Mouse (Mus musculus) liver, embryonic 16.5 days (tissue): ENCODE data around the gene Mrps2. TPM values are rescaled to one million over a fixed set of nuclear protein-coding genes. Genes with fewer than 3 reads are reported as not detected.
"Not testable (repeated sequence)": the region's sequence is repeated elsewhere in the genome, so short reads cannot be mapped to it uniquely, and the experiment has no call there.

Source experiments
- ATAC-seq: fragments of 200-750 bp; cut with Nextera tagmentation; 2 replicates; pipeline ENCODE4 v1.8.0; 2017; ENCODE audit warnings: low read depth, mild to moderate bottlenecking, moderate number of reproducible peaks, moderate library complexity
- H3K27ac ChIP-seq: fragments of 300-500 bp; sonication (generic); 2 replicates; pipeline ENCODE4 v1.5.1; 2014; ENCODE audit warnings: mild to moderate bottlenecking, low read length
- H3K27me3 ChIP-seq: fragments of 300-500 bp; sonication (generic); 2 replicates; pipeline ENCODE4 v1.6.1; 2014; ENCODE audit warnings: low read depth, low read length, mixed read lengths; ENCODE audit not compliant: control insufficient read depth, insufficient read depth
- H3K36me3 ChIP-seq: fragments of 300-500 bp; sonication (generic); 2 replicates; pipeline ENCODE4 v1.6.1; 2014; ENCODE audit warnings: mild to moderate bottlenecking; ENCODE audit not compliant: control insufficient read depth, insufficient read depth
- H3K4me1 ChIP-seq: fragments of 300-500 bp; sonication (generic); 2 replicates; pipeline ENCODE4 v1.6.1; 2014; ENCODE audit warnings: low read depth, low read length, mixed read lengths; ENCODE audit not compliant: control insufficient read depth
- H3K4me2 ChIP-seq: fragments of 300-500 bp; sonication (generic); 2 replicates; pipeline ENCODE4 v1.6.1; 2014; ENCODE audit warnings: low read depth, low read length, mixed read lengths
- H3K4me3 ChIP-seq: fragments of 300-500 bp; sonication (generic); 2 replicates; pipeline ENCODE4 v1.5.1; 2014; ENCODE audit warnings: low read depth, mild to moderate bottlenecking, low read length
- H3K9ac ChIP-seq: fragments of 300-500 bp; sonication (generic); 2 replicates; pipeline ENCODE4 v1.6.1; 2014; ENCODE audit warnings: low read depth, low read length
- H3K9me3 ChIP-seq: fragments of 300-500 bp; sonication (generic); replicated peaks from 2 replicates; pipeline ENCODE4 v1.6.1; 2016; ENCODE audit warnings: low read length; ENCODE audit not compliant: control insufficient read depth
- WGBS: fragments of 180-500 bp; shearing (Covaris S2); extraction: QIAGEN DNeasy Blood & Tissue Kit; methylation state at CpG from one replicate; pipeline ENCODE4 v1.1.7; 2014; ENCODE audit not compliant: insufficient replicate concordance; 5-methylcytosine and 5-hydroxymethylcytosine counted together
- polyA plus RNA-seq: library from polyadenylated mRNA; unstranded; fragments of >200 nt; fragmentation: Nextera tagmentation; extraction: Ambion mirVana; gene quantifications from 2 replicates; pipeline ENCODE4 v1.2.1, GENCODE M21; 2015

The Mrps2 gene
- polyA plus RNA-seq, 1 experiment from 2014 or later: 22.3 TPM

DNA sequence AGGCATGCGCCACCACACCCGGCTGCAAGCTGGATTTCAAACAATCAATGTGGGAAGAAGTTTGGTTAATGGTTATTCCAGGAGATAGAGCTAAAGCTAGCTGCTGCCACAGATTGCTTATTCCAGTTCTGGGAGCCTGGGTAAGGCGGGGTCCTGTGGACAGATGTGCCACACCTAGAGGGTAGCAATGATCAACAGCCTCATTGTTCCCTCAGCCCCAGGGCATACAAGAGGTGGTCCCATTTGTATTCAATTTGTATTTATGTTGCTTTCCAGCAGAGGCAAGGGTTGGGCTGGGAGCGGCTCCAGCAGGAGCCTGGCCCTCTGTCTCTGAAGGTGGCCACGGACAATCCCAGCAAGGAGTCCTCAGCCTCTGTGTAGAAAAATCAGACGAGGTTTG is 38.4 kb downstream of the Mrps2 start:
- H3K27ac ChIP-seq: no peak overlapping the region
- 62% methylated on average over 6 of the region's 6 CpGs for WGBS

DNA sequence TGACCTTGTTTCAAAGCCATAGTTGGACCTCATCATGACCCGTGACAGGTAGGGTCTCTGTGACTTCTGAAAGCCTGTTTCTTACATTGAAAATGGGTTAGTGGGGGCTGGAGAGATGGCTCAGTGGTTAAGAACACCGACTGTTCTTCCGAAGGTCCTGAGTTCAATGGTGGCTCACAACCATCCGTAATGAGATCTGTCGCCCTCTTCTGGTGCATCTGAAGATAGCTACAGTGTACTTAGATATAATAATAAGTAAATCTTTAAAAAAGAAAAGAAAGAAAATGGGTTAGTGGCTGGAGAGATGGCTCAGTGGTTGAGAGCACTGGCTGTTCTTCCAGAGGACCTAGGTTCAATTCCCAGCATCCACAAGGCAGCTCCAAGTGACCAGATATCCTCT is 43.7 kb downstream of the Mrps2 start:
- 33% methylated on average over 5 of the region's 5 CpGs for WGBS
- H3K27ac ChIP-seq: not testable (repeated sequence)

More for the DNA sequence above, 38.4 kb downstream of the Mrps2 start:
- H3K9ac ChIP-seq: no peak overlapping the region
- no peaks in the 10 kb centered on the region for H3K36me3 ChIP-seq
- ATAC-seq: no peak
- no peaks in the 10 kb centered on the region for H3K9me3 ChIP-seq
- H3K4me3 ChIP-seq: no peak overlapping the region
- no peaks in the 10 kb centered on the region; the same call in 1 of the 2 replicates for H3K27me3 ChIP-seq
- no peak overlapping the region for H3K4me2 ChIP-seq
- H3K4me1 ChIP-seq: no peaks in the 10 kb centered on the region

DNA sequence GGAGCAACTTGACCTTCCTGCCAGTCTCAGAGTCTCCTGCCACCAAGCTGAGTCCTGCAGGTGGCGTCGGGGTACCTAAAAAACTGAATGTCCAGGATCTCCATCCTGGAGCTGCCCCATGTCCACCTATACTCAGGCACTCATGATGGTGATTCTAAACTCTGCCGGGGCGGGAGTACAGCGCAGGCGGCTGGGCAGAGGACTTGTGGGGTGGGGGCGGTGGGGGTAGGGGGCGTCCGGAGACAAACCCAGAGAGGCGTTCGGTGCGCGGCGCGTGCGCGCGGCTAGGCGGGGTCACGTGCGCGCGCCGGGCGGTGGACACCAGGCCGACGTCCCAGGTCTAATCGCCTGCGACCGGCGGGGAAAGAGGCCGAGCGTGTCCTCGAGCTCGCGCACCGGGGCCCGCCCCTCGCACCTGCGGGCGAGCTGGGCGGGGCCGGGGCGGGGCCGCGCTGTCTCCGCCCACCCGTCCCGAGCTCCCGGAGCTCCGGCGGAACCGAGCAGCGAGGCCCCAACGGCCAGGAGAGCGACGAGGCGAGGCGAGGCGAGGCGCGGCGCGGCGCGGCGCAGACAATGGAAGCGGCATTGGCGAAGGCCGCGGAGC is 45.0 kb downstream of the Mrps2 start, which contains the start of gene Ralgds:
Gene Ralgds (plus strand): TSS at position 328 of the 604 bp plus-strand sequence.
- ATAC-seq: peak; percentile 58
- no peaks in the 10 kb centered on the region for H3K36me3 ChIP-seq
- H3K9ac ChIP-seq: peak within 1 kb of the TSS; percentile 30; the same call in 1 of the 2 replicates
- under 1% methylated on average over 57 of the region's 71 CpGs for WGBS
- H3K9me3 ChIP-seq: no peaks in the 10 kb centered on the region
- H3K4me1 ChIP-seq: peaks cover 5% of the 10 kb centered on the region; the same call in 1 of the 2 replicates
- no peak within 1 kb of the TSS for H3K27ac ChIP-seq
- H3K4me2 ChIP-seq: peak within 1 kb of the TSS; percentile 78
- H3K27me3 ChIP-seq: peaks cover 25% of the 10 kb centered on the region
- peak within 1 kb of the TSS; percentile 52 for H3K4me3 ChIP-seq

More for the DNA sequence above, 43.7 kb downstream of the Mrps2 start:
- H3K4me3 ChIP-seq, H3K36me3 ChIP-seq, H3K4me1 ChIP-seq, H3K4me2 ChIP-seq, H3K9ac ChIP-seq, ATAC-seq, H3K9me3 ChIP-seq: not testable (repeated sequence)
- peaks cover 25% of the 10 kb centered on the region for H3K27me3 ChIP-seq

DNA sequence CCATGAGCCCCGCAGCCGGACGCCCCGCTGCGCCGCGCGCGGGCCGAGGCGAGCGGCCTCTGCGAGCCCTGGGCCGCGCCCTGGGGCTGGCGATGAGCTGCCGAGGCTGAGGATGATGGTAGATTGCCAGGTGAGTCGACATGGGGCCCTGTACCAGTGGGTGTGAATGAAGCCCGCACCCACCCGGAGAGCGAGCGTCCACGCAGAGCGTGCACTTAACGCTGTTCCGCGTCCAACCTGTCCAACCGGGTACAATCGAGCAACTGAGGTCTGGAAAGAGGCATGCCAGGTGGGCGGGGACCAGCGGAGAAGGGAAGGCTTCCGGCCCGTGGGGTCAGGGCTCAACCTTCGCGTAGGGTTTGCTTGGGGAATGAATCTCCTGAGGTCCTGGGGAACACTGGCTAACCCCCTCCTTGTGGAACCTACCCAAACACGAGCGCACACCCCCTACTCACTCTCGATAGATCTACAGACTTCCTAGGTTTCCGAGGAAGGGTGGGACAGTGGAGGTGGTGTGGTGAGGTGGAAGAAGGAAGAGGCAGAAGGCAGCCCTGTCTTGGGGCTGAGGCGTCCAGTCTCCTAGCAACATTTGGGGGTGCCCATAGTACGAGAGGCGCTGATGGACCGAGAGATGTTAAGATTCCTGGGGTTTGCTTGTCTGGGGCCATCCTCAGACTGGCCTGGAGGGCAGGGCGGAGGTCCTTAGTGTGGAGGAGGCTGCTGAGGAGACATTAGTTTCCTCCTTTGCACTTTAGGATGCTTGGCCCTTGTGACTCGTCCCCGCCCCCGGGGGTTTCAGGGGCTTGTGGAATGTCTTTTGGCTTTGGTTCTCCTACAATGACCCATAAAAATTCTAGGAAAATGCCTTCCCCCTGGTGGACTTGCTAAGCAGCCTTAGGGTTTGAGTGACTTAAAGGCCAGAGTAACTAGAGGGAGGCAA is 45.8 kb downstream of the Mrps2 start:
- Histone ChIP-seq H3K9me3 (no peaks in the 10 kb centered on the region), H3K27me3 (peaks cover 25% of the 10 kb centered on the region), H3K27ac (no peak overlapping the region), H3K4me1 (peaks cover 5% of the 10 kb centered on the region; the same call in 1 of the 2 replicates), H3K9ac (peak overlapping the region; percentile 30; the same call in 1 of the 2 replicates), H3K36me3 (no peaks in the 10 kb centered on the region), H3K4me2 (peak overlapping the region; percentile 78), H3K4me3 (peak overlapping the region; percentile 52)
- 5% methylated on average over 47 of the region's 47 CpGs for WGBS
- no peak for ATAC-seq

DNA sequence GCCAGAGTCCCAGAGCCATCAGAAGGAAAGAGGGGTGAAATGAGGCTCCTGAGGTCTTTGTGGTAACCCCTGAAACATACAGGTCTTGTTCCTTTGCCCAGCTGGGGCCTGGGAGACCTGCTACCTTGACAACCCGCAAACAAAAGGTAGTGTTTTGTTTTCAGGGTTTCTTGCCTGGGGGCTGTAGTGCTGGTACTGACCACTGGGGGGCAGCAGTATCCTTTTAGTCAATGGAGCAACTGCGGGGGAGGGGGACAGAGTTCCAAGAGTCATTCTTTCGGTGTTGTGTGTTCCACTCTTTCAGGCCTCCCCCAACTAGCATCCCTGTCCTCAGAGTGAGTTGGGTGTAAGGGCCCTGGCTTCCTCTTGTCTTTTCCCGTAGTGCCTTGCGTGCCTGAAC is 46.6 kb downstream of the Mrps2 start:
- peaks cover 5% of the 10 kb centered on the region; the same call in 1 of the 2 replicates for H3K4me1 ChIP-seq
- H3K9me3 ChIP-seq: no peaks in the 10 kb centered on the region
- no peak overlapping the region for H3K4me3 ChIP-seq
- no peak overlapping the region for H3K9ac ChIP-seq
- no peak overlapping the region for H3K4me2 ChIP-seq
- no peak overlapping the region for H3K27ac ChIP-seq
- ATAC-seq: no peak
- H3K36me3 ChIP-seq: no peaks in the 10 kb centered on the region
- WGBS: 15% methylated on average over 5 of the region's 5 CpGs
- peaks cover 25% of the 10 kb centered on the region for H3K27me3 ChIP-seq

DNA sequence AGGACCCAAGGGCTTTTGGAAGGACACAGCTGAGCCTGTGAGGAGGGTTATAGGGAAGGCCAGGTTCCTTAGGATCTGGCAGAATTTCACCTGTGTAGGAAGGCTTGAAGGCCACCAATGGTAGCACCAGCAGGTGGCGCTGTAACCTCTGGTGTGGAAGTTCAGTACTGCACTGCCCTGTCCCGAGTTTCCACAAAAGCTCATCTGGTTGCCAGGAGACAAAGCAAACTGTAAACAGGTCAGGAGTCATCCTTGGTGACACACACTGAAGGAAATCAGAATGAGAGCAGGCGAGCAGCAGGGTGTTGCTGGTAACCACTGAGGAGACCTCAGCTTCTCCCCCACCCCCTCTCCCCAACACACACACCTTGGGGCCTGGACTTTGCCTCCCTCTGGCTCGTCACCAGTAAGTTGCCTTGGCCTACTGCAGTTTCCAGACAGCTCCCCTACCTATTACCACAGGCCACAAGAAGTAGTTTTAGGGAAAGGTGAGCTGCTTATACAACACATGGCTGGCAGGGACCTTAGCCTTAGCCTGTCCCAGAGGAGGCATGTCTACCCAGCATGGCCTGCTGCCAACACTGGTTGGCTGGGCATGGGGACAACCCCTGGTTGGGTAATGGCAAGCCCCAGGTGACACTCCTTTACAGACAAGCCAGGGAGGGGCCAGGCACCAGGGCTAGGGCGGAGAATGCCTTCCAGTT is 49.5 kb downstream of the Mrps2 start:
- H3K9ac ChIP-seq: no peak overlapping the region
- peaks cover 5% of the 10 kb centered on the region; the same call in 1 of the 2 replicates for H3K4me1 ChIP-seq
- H3K27ac ChIP-seq: no peak overlapping the region
- no peak overlapping the region for H3K4me2 ChIP-seq
- WGBS: 32% methylated on average over 5 of the region's 5 CpGs
- no peaks in the 10 kb centered on the region for H3K9me3 ChIP-seq
- peak; percentile 60; the same call in 1 of the 2 replicates for ATAC-seq
- H3K36me3 ChIP-seq: no peaks in the 10 kb centered on the region
- H3K4me3 ChIP-seq: no peak overlapping the region
- H3K27me3 ChIP-seq: peaks cover 19% of the 10 kb centered on the region

DNA sequence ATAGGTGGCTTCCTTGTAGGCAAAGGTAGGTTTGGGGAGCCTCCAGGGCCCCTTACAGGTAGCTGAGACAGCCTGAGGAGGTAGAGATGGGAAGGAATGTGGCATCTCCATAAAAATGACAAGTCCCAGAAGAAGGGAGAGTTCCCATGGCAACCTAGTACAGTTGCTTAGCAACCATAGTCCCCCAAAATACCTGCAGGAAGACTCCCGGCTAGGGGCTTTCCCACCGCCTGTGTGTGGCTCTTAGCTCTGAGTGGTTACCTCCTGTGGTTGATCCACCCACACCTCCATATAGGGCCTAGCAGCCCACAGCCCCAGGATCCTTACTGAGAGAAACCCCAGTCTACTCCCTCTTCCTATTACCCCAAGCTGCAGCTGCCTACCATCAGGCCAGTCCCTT is 50.4 kb downstream of the Mrps2 start:
- WGBS: 71% methylated on average over 2 of the region's 2 CpGs
- Histone ChIP-seq H3K36me3 (no peaks in the 10 kb centered on the region), H3K4me1 (peaks cover 4% of the 10 kb centered on the region; the same call in 1 of the 2 replicates), H3K9ac (no peak overlapping the region), H3K27ac (no peak overlapping the region), H3K27me3 (peaks cover 10% of the 10 kb centered on the region), H3K4me2 (no peak overlapping the region), H3K4me3 (no peak overlapping the region), H3K9me3 (no peaks in the 10 kb centered on the region)
- ATAC-seq: no peak

DNA sequence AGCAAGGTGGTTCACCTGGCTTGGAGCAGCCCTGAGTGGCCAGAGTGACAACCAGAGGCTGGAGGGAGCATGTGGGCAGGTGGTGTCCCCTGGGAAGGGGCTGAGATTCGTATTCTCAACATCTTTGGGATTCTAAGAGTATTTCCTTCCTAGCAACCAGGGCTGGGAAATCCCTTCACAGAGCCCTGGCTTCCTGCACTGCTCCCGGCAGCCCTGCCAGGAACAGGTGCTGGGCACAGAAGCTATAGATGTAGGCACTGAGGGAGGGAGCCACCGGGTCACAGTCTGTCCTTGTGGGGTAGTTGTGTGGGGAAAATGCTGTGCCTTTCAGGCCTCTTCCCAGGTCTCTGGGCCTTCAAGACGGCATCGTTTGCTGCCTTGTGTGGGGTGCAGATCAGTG is 52.7 kb downstream of the Mrps2 start:
- 49% methylated on average over 5 of the region's 5 CpGs for WGBS
- Histone ChIP-seq H3K27ac (no peak overlapping the region), H3K9ac (no peak overlapping the region), H3K4me1 (no peaks in the 10 kb centered on the region; the same call in 1 of the 2 replicates), H3K36me3 (no peaks in the 10 kb centered on the region), H3K4me3 (no peak overlapping the region), H3K4me2 (no peak overlapping the region), H3K27me3 (no peaks in the 10 kb centered on the region), H3K9me3 (no peaks in the 10 kb centered on the region)
- ATAC-seq: no peak
